Mouse (Mus musculus): Measurements from ENCODE around the gene Dzip3. TPM values are rescaled to one million over a fixed set of nuclear protein-coding genes. Genes with fewer than 3 reads are reported as not detected.

Gene Dzip3
- total and polyA plus RNA-seq, 3 experiments = 1.6 to 8.3 (median 7.6) TPM

DNA sequence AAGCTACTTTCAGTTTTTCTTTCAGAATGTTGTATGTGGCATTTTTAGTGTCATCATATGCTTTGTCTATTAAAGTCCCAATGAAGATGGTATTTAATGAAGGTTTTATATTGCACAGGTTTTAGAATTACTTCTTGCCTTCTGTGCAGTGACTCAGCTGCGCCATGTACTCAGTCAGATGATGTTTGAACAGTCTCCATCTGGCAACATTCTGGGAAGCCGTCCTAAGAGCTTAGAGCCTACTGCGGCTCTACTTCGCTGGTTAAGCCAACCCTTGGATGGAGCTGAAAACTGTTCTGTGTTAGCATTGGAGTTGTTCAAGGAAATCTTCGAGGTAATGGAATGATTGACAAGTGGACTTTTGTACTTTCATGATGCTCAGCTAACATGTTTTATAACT lies 10.2 kb upstream of the Dzip3 start:
- no peak for TF ChIP-seq POLR2A (IDR thresholded peaks at IDR 0.05; ENCODE audit: insufficient read depth, low read depth, low read length)
- no peak for TF ChIP-seq EP300 (IDR thresholded peaks at IDR 0.05; ENCODE audit: insufficient read depth, low read depth, low read length)
- Histone ChIP-seq H3K27ac (no peak overlapping the region), H3K79me2 (replicated peaks; ENCODE audit: control insufficient read depth, insufficient read depth, low read length) (no peaks in the 10 kb centered on the region), H3K9ac (ENCODE audit: low read depth, low read length) (no peak overlapping the region), H3K27me3 (ENCODE audit: control insufficient read depth, insufficient read depth, low read length) (no peaks in the 10 kb centered on the region), H3K4me1 (ENCODE audit: control insufficient read depth, insufficient read depth, low read length) (no peaks in the 10 kb centered on the region), H3K36me3 (ENCODE audit: control insufficient read depth, insufficient read depth, low read length) (no peaks in the 10 kb centered on the region), H3K4me3 (no peak overlapping the region)
- intact Hi-C loops (cut with DNase I) = no loop called here
- DNase-seq = no peak
- 97% methylated on average over 5 of the region's 5 CpGs for WGBS

DNA sequence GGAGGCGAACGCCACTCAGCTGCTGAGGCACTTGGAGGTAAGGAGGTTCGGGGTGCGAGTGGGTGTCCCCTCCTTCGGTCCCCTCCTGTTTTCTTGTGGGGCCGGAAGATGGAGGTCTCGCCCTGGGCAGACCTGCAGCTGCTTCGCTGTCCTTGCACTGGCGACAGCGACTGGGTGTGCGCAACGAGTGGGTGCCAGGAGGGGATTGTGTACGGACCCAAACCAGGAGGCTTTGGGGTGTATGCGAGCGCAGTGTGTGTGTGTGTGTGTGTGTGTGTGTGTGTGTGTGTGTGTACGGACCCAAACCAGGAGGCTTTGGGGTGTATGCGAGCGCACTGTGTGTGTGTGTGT lies 353 bp upstream of the Dzip3 start:
- Histone ChIP-seq H3K27me3 (ENCODE audit: control insufficient read depth, insufficient read depth, low read length) (no peaks in the 10 kb centered on the region), H3K9ac (ENCODE audit: low read depth, low read length) (peak overlapping the region; percentile 100), H3K79me2 (replicated peaks; ENCODE audit: control insufficient read depth, insufficient read depth, low read length) (0 out of 2 replicates have a peak, but pooled peaks cover 1% of the 10 kb centered on the region), H3K27ac (peak overlapping the region; percentile 87), H3K36me3 (ENCODE audit: control insufficient read depth, insufficient read depth, low read length) (no peaks in the 10 kb centered on the region), H3K4me1 (ENCODE audit: control insufficient read depth, insufficient read depth, low read length) (peaks cover 1% of the 10 kb centered on the region), H3K4me3 (peak overlapping the region; percentile 94)
- intact Hi-C loops (cut with DNase I) = no loop called here
- TF ChIP-seq CTCF (IDR thresholded peaks at IDR 0.05) (no peak), POLR2A (IDR thresholded peaks at IDR 0.05; ENCODE audit: insufficient read depth, low read depth, low read length) (no peak), EP300 (IDR thresholded peaks at IDR 0.05; ENCODE audit: insufficient read depth, low read depth, low read length) (no peak)
- WGBS = 0% methylated on average over 18 of the region's 18 CpGs
- no peak for DNase-seq

GRCm38 (mm10) chr16:48993231-48993558 lies 770 bp downstream of the Dzip3 start:
- Histone ChIP-seq H3K9ac (ENCODE audit: low read depth, low read length) (peak overlapping the region; percentile 100), H3K27ac (peak overlapping the region; percentile 87), H3K79me2 (replicated peaks; ENCODE audit: control insufficient read depth, insufficient read depth, low read length) (0 out of 2 replicates have a peak, but pooled peaks cover 1% of the 10 kb centered on the region), H3K27me3 (ENCODE audit: control insufficient read depth, insufficient read depth, low read length) (no peaks in the 10 kb centered on the region), H3K36me3 (ENCODE audit: control insufficient read depth, insufficient read depth, low read length) (no peaks in the 10 kb centered on the region), H3K4me1 (ENCODE audit: control insufficient read depth, insufficient read depth, low read length) (peaks cover 1% of the 10 kb centered on the region), H3K4me3 (peak overlapping the region; percentile 94)
- intact Hi-C loops (cut with DNase I) = no loop called here
- WGBS = under 1% methylated on average over 9 of the region's 9 CpGs
- DNase-seq = no peak
- TF ChIP-seq EP300 (IDR thresholded peaks at IDR 0.05; ENCODE audit: insufficient read depth, low read depth, low read length) (no peak), CTCF (IDR thresholded peaks at IDR 0.05) (no peak), POLR2A (IDR thresholded peaks at IDR 0.05; ENCODE audit: insufficient read depth, low read depth, low read length) (no peak)

- H3K79me2 ChIP-seq (replicated peaks; ENCODE audit: control insufficient read depth, insufficient read depth, low read length) = 0 out of 2 replicates have a peak, but pooled peaks cover 1% of the 10 kb centered on the region
- peak overlapping the region; percentile 87 for H3K27ac ChIP-seq
- peak overlapping the region; percentile 94 for H3K4me3 ChIP-seq
- H3K4me1 ChIP-seq (ENCODE audit: control insufficient read depth, insufficient read depth, low read length) = peaks cover 1% of the 10 kb centered on the region
- no peaks in the 10 kb centered on the region; the same call in 1 of the 2 replicates for H3K36me3 ChIP-seq (ENCODE audit: control insufficient read depth, insufficient read depth, low read length)
- peak overlapping the region; percentile 38; the same call in 1 of the 2 replicates for H3K9ac ChIP-seq (ENCODE audit: low read depth, low read length)
- TF ChIP-seq POLR2A (IDR thresholded peaks at IDR 0.05; ENCODE audit: insufficient read depth, low read depth, low read length) (no peak), EP300 (IDR thresholded peaks at IDR 0.05; ENCODE audit: insufficient read depth, low read depth, low read length) (no peak), CTCF (IDR thresholded peaks at IDR 0.05) (no peak)
- DNase-seq = no peak
- no peaks in the 10 kb centered on the region for H3K27me3 ChIP-seq (ENCODE audit: control insufficient read depth, insufficient read depth, low read length)
- WGBS = 7% methylated on average over 10 of the region's 10 CpGs
- intact Hi-C loops (cut with DNase I) = no loop called here
Observed at GRCm38 (mm10) chr16:48992437-48993230, 1.3 kb downstream of the Dzip3 start.

- H3K27me3 ChIP-seq (ENCODE audit: control insufficient read depth, insufficient read depth, low read length) = no peaks in the 10 kb centered on the region
- no peak overlapping the region for H3K4me3 ChIP-seq
- TF ChIP-seq EP300 (IDR thresholded peaks at IDR 0.05; ENCODE audit: insufficient read depth, low read depth, low read length) = no peak
- TF ChIP-seq POLR2A (IDR thresholded peaks at IDR 0.05; ENCODE audit: insufficient read depth, low read depth, low read length) = no peak
- no peak for TF ChIP-seq CTCF (IDR thresholded peaks at IDR 0.05)
- no peak for DNase-seq
- peaks cover 2% of the 10 kb centered on the region for H3K36me3 ChIP-seq (ENCODE audit: control insufficient read depth, insufficient read depth, low read length)
- H3K4me1 ChIP-seq (ENCODE audit: control insufficient read depth, insufficient read depth, low read length) = peaks cover 3% of the 10 kb centered on the region
- no peak overlapping the region for H3K27ac ChIP-seq
- intact Hi-C loops (cut with DNase I) = no loop called here
- no peak overlapping the region for H3K9ac ChIP-seq (ENCODE audit: low read depth, low read length)
- no peaks in the 10 kb centered on the region for H3K79me2 ChIP-seq (replicated peaks; ENCODE audit: control insufficient read depth, insufficient read depth, low read length)
Observed at GRCm38 (mm10) chr16:48989700-48990099, 4.3 kb downstream of the Dzip3 start.

GRCm38 (mm10) chr16:48985034-48985627 lies 8.8 kb downstream of the Dzip3 start:
- WGBS = 80% methylated on average over 5 of the region's 5 CpGs
- no peak overlapping the region for H3K4me3 ChIP-seq
- peaks cover 2% of the 10 kb centered on the region for H3K36me3 ChIP-seq (ENCODE audit: control insufficient read depth, insufficient read depth, low read length)
- H3K27me3 ChIP-seq (ENCODE audit: control insufficient read depth, insufficient read depth, low read length) = no peaks in the 10 kb centered on the region
- intact Hi-C loops (cut with DNase I) = no loop called here
- TF ChIP-seq CTCF (IDR thresholded peaks at IDR 0.05) (no peak), EP300 (IDR thresholded peaks at IDR 0.05; ENCODE audit: insufficient read depth, low read depth, low read length) (no peak), POLR2A (IDR thresholded peaks at IDR 0.05; ENCODE audit: insufficient read depth, low read depth, low read length) (no peak)
- no peak overlapping the region for H3K9ac ChIP-seq (ENCODE audit: low read depth, low read length)
- no peak overlapping the region for H3K27ac ChIP-seq
- peaks cover 2% of the 10 kb centered on the region; the same call in 1 of the 2 replicates for H3K4me1 ChIP-seq (ENCODE audit: control insufficient read depth, insufficient read depth, low read length)
- DNase-seq = no peak
- no peaks in the 10 kb centered on the region for H3K79me2 ChIP-seq (replicated peaks; ENCODE audit: control insufficient read depth, insufficient read depth, low read length)

Measured in heart, adult 2 months (tissue).